Mouse (Mus musculus): Measurements from ENCODE around the gene Frmd4b. TPM values are rescaled to one million over a fixed set of nuclear protein-coding genes. Genes with fewer than 3 reads are reported as not detected.

The Frmd4b gene
- total RNA-seq, 2 experiments from 2014 or later = 19.5 to 21.0 TPM

- intact Hi-C loops (cut with DNase I) = no loop called here
- DNase-seq (ENCODE audit: low spot score in 2 of 2) = no peak
These were observed 126.3 kb downstream of the Frmd4b start for GRCm38 (mm10) chr6:97491065-97491464.

- intact Hi-C loops (cut with DNase I) = no loop called here
- peak in 1 of 2 experiments; percentile 43 for DNase-seq (ENCODE audit: low spot score in 2 of 2)
These were observed 128.5 kb downstream of the Frmd4b start for GRCm38 (mm10) chr6:97488821-97489220.

GRCm38 (mm10) chr6:97488280-97488679 lies 129.1 kb downstream of the Frmd4b start:
- intact Hi-C loops (cut with DNase I) = no loop called here
- DNase-seq (ENCODE audit: low spot score in 2 of 2) = peak in 1 of 2 experiments; percentile 11

- intact Hi-C loops (cut with DNase I) = no loop called here
- DNase-seq (ENCODE audit: low spot score in 2 of 2) = peak; percentile 50 to 51
These were observed 129.7 kb downstream of the Frmd4b start for GRCm38 (mm10) chr6:97487535-97488081.

- no peak for DNase-seq (ENCODE audit: low spot score in 2 of 2)
- intact Hi-C loops (cut with DNase I) = no loop called here
These were observed 130.5 kb downstream of the Frmd4b start for GRCm38 (mm10) chr6:97486813-97487361.

GRCm38 (mm10) chr6:97485886-97486386 lies 131.4 kb downstream of the Frmd4b start:
- DNase-seq (ENCODE audit: low spot score in 2 of 2) = no peak
- intact Hi-C loops (cut with DNase I) = no loop called here

- no peak for DNase-seq (ENCODE audit: low spot score in 2 of 2)
- intact Hi-C loops (cut with DNase I) = no loop called here
These were observed 135.4 kb downstream of the Frmd4b start for GRCm38 (mm10) chr6:97481912-97482311.

GRCm38 (mm10) chr6:97478981-97479860 lies 138.1 kb downstream of the Frmd4b start:
- intact Hi-C loops (cut with DNase I) = no loop called here
- no peak for DNase-seq (ENCODE audit: low spot score in 2 of 2)

GRCm38 (mm10) chr6:97473672-97474071 lies 143.7 kb downstream of the Frmd4b start:
- no peak for DNase-seq (ENCODE audit: low spot score in 2 of 2)
- intact Hi-C loops (cut with DNase I) = no loop called here

- intact Hi-C loops (cut with DNase I) = no loop called here
- no peak for DNase-seq (ENCODE audit: low spot score in 2 of 2)
These were observed 144.3 kb downstream of the Frmd4b start for GRCm38 (mm10) chr6:97472873-97473550.

- intact Hi-C loops (cut with DNase I) = no loop called here
- DNase-seq (ENCODE audit: low spot score in 2 of 2) = no peak
These were observed 153.3 kb downstream of the Frmd4b start for GRCm38 (mm10) chr6:97463898-97464524.

GRCm38 (mm10) chr6:97462421-97462820 lies 154.9 kb downstream of the Frmd4b start:
- intact Hi-C loops (cut with DNase I) = no loop called here
- DNase-seq (ENCODE audit: low spot score in 2 of 2) = no peak

- DNase-seq (ENCODE audit: low spot score in 2 of 2) = no peak
- intact Hi-C loops (cut with DNase I) = no loop called here
These were observed 158.2 kb downstream of the Frmd4b start for GRCm38 (mm10) chr6:97459112-97459511.

GRCm38 (mm10) chr6:97458358-97458757 lies 159.0 kb downstream of the Frmd4b start:
- DNase-seq (ENCODE audit: low spot score in 2 of 2) = no peak
- intact Hi-C loops (cut with DNase I) = no loop called here

GRCm38 (mm10) chr6:97457954-97458353 lies 159.4 kb downstream of the Frmd4b start:
- intact Hi-C loops (cut with DNase I) = no loop called here
- no peak for DNase-seq (ENCODE audit: low spot score in 2 of 2)

GRCm38 (mm10) chr6:97457210-97457609 lies 160.1 kb downstream of the Frmd4b start:
- intact Hi-C loops (cut with DNase I) = no loop called here
- peak in 1 of 2 experiments; percentile 30 for DNase-seq (ENCODE audit: low spot score in 2 of 2)

GRCm38 (mm10) chr6:97452223-97452622 lies 165.1 kb downstream of the Frmd4b start:
- DNase-seq (ENCODE audit: low spot score in 2 of 2) = no peak
- intact Hi-C loops (cut with DNase I) = no loop called here

- intact Hi-C loops (cut with DNase I) = no loop called here
- DNase-seq (ENCODE audit: low spot score in 2 of 2) = no peak
These were observed 167.5 kb downstream of the Frmd4b start for GRCm38 (mm10) chr6:97449806-97450205.

- intact Hi-C loops (cut with DNase I) = no loop called here
- no peak for DNase-seq (ENCODE audit: low spot score in 2 of 2)
These were observed 170.3 kb downstream of the Frmd4b start for GRCm38 (mm10) chr6:97447020-97447419.
